Mouse (Mus musculus) mesoderm, embryonic 11.5 days (tissue): ENCODE measurements around the gene Eif2s3y.

Source experiments
- DNase-seq: peaks from one replicate; pipeline ENCODE4 v3.0.0-alpha.2; 2012; ENCODE audit warnings: low read depth, low spot score

Gene Eif2s3y

DNA sequence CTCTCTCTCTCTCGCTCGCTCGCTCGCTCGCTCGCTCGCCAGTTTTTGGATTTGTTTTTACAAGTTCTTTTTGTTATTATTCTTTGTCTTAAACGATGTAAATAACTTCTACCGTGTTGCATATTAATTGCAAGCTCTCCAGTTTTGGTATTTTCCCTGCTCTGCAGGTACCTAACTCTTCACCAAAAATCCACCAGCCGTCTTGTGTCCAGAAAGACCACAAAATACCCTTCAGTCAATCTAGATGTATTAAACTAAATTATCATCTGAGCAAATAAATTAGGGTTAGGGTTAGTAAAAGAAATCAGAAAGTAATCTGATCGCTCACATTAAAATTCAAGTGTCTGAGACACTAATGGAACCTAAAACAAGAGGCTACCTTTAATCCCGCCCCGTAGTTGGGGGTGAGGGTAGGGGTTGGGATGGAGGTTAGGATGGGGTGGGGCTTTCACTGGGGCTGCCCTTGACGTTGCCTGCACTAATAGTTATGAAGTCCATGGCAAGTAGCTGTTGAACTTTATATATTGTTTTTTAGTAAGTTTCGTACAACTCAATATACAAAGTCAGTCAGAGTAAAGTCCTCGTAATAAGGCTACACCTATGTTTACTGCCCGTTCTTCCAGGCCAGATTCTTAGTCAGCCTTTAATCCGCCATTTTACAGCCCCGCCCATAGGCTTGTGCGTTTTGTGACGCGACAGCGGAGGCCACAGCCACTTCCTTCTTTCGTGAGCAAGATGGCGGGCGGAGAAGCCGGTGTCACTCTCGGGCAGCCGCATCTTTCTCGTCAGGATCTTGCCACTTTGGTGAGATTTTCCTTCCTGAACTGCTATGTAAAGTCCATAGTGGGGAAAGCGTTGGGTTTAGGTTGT is at the start of gene Eif2s3y:
TSS of gene Eif2s3y (plus strand) at position 662 of the 870 bp plus-strand sequence.
- peak; percentile 71 for DNase-seq
